Mouse (Mus musculus) small intestine, adult 2 months (tissue): ENCODE results near the gene Map1s.

Experiments
- CTCF ChIP-seq: fragments of 200-500 bp; IDR thresholded peaks from 2 replicates; pipeline ENCODE4 v1.5.1; 2012; ENCODE audit warnings: low read depth, mild to moderate bottlenecking, control low read depth, inconsistent platforms, low read length, moderate library complexity, mixed read lengths; ENCODE audit not compliant: insufficient replicate concordance, insufficient read length; ENCODE audit errors: extremely low read depth
- POLR2A ChIP-seq: fragments of 200-500 bp; IDR thresholded peaks from 2 replicates; pipeline ENCODE4 v1.6.1; 2012; ENCODE audit warnings: low read depth, mild to moderate bottlenecking, control low read depth, inconsistent platforms, low read length, moderate library complexity

- TF ChIP-seq CTCF (no peak), POLR2A (no peak)
These were observed 32.9 kb upstream of the Map1s start for GRCm38 (mm10) chr8:70872643-70873363.
